Mouse (Mus musculus): ENCODE measurements around the gene Donson.

Gene Donson

GRCm38 (mm10) chr16:91688619-91689334 is at the start of gene Donson:
Gene Donson (minus strand): TSS chr16:91688770.
- DNase-seq = peak; percentile 96 to 97

GRCm38 (mm10) chr16:91736046-91736816 is 47.7 kb upstream of the Donson start:
- no peak for DNase-seq

- DNase-seq = no peak
Observed at GRCm38 (mm10) chr16:91734771-91735170, 46.2 kb upstream of the Donson start.

- no peak for DNase-seq
Observed at GRCm38 (mm10) chr16:91732816-91733215, 44.2 kb upstream of the Donson start.

- no peak for DNase-seq
Observed at GRCm38 (mm10) chr16:91730446-91730845, 41.9 kb upstream of the Donson start.

GRCm38 (mm10) chr16:91729821-91730441 is 41.4 kb upstream of the Donson start:
- DNase-seq = peak in 1 of 2 experiments; percentile 68

GRCm38 (mm10) chr16:91729066-91729482 is 40.5 kb upstream of the Donson start, which contains the start of gene Itsn1:
Gene Itsn1 (plus strand): TSS chr16:91729281.
- DNase-seq = peak; percentile 98 to 99

GRCm38 (mm10) chr16:91728123-91729065 is 39.8 kb upstream of the Donson start, which contains the start of gene Cryzl1:
Gene Cryzl1 (minus strand): TSS chr16:91728975.
- peak; percentile 99 to 100 for DNase-seq

GRCm38 (mm10) chr16:91727433-91727832 is 38.9 kb upstream of the Donson start:
- DNase-seq = no peak

GRCm38 (mm10) chr16:91724247-91724646 is 35.7 kb upstream of the Donson start:
- DNase-seq = peak; percentile 58 to 73

- no peak for DNase-seq
Observed at GRCm38 (mm10) chr16:91717399-91717798, 28.8 kb upstream of the Donson start.

- DNase-seq = no peak
Observed at GRCm38 (mm10) chr16:91716927-91717349, 28.4 kb upstream of the Donson start.

GRCm38 (mm10) chr16:91710241-91710640 is 21.7 kb upstream of the Donson start:
- DNase-seq = no peak

GRCm38 (mm10) chr16:91704603-91705340 is 16.2 kb upstream of the Donson start:
- DNase-seq = no peak

- no peak for DNase-seq
Observed at GRCm38 (mm10) chr16:91702771-91703188, 14.2 kb upstream of the Donson start.

- DNase-seq = no peak
Observed at GRCm38 (mm10) chr16:91701908-91702307, 13.3 kb upstream of the Donson start.

GRCm38 (mm10) chr16:91698995-91699394 is 10.4 kb upstream of the Donson start:
- no peak for DNase-seq

- no peak for DNase-seq
Observed at GRCm38 (mm10) chr16:91695108-91695755, 6.7 kb upstream of the Donson start.

GRCm38 (mm10) chr16:91694455-91695084 is 6.0 kb upstream of the Donson start:
- DNase-seq = peak; percentile 83 to 88

- no peak for DNase-seq
Observed at GRCm38 (mm10) chr16:91689791-91690190, 1.2 kb upstream of the Donson start.
